Mouse (Mus musculus): ENCODE measurements at regions not wholly inside any gene's neighbourhood (a gene's known extent, or its start where the extent isn't known, plus 50 kb on each side); places are given as distances from the start of the nearest gene placed in this dataset.

- Histone ChIP-seq H3K9me3 (ENCODE audit: control insufficient read depth, low read length) (no peaks in the 10 kb centered on the region), H3K9ac (ENCODE audit: low read depth, low read length, severe bottlenecking) (no peak overlapping the region), H3K4me2 (replicated peaks; ENCODE audit: low read depth, low read length, severe bottlenecking) (no peak overlapping the region), H3K4me3 (replicated peaks; ENCODE audit: low read length) (no peak overlapping the region), H3K36me3 (ENCODE audit: control insufficient read depth, insufficient read depth, low read length) (no peaks in the 10 kb centered on the region), H3K27me3 (ENCODE audit: control insufficient read depth, insufficient read depth, low read length) (no peaks in the 10 kb centered on the region), H3K4me1 (ENCODE audit: control insufficient read depth, insufficient read depth, low read length) (no peaks in the 10 kb centered on the region), H3K27ac (replicated peaks; ENCODE audit: low read depth, low read length) (no peak overlapping the region)
- no peak for ATAC-seq (ENCODE audit: low FRiP score, low read depth)
- TF ChIP-seq POLR2A (IDR thresholded peaks at IDR 0.05; ENCODE audit: borderline replicate concordance, extremely low read depth, insufficient read depth, insufficient read length), result no peak
- 91% methylated on average over 3 of the region's 3 CpGs for WGBS
- no peak for DNase-seq (ENCODE audit: low spot score)
Measured at GRCm38 (mm10) chr8:82529153-82529552, 126.1 kb upstream of the Il15 start.

- H3K9ac ChIP-seq (ENCODE audit: low read depth, low read length, severe bottlenecking), result no peak overlapping the region
- no peaks in the 10 kb centered on the region for H3K36me3 ChIP-seq (ENCODE audit: control insufficient read depth, insufficient read depth, low read length)
- H3K27me3 ChIP-seq (ENCODE audit: control insufficient read depth, insufficient read depth, low read length), result no peaks in the 10 kb centered on the region
- DNase-seq (ENCODE audit: low spot score) (no peak), ATAC-seq (ENCODE audit: low FRiP score, low read depth) (no peak)
- no peak overlapping the region for H3K4me3 ChIP-seq (replicated peaks; ENCODE audit: low read length)
- no peak overlapping the region for H3K4me2 ChIP-seq (replicated peaks; ENCODE audit: low read depth, low read length, severe bottlenecking)
- no peak overlapping the region for H3K27ac ChIP-seq (replicated peaks; ENCODE audit: low read depth, low read length)
- H3K9me3 ChIP-seq (ENCODE audit: control insufficient read depth, low read length), result no peaks in the 10 kb centered on the region
- 94% methylated on average over 14 of the region's 14 CpGs for WGBS
- TF ChIP-seq POLR2A (IDR thresholded peaks at IDR 0.05; ENCODE audit: borderline replicate concordance, extremely low read depth, insufficient read depth, insufficient read length), result no peak
- H3K4me1 ChIP-seq (ENCODE audit: control insufficient read depth, insufficient read depth, low read length), result no peaks in the 10 kb centered on the region
Measured at GRCm38 (mm10) chr8:82523866-82524265, 120.8 kb upstream of the Il15 start.

DNA sequence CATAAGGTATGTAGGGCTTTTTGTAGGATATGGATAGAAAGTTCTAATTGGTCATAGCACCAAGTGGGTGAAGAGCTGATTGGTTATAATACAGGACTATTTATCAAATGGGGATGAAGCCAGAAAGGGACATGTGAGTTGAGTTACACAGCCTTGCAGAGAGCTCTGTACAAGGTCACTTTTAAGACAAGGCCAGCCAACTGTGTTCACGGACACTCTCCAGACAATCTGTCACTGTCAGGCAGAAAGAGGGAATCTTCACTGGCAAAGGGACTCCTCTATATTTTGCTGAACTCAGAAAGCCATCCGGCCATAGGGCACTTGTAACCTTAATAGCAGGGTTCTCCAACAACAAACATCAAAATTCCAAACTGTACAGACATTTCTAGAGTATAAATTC lies 95.5 kb upstream of the Il15 start:
- Histone ChIP-seq H3K4me2 (replicated peaks; ENCODE audit: low read depth, low read length, severe bottlenecking) (no peak overlapping the region), H3K4me1 (ENCODE audit: control insufficient read depth, insufficient read depth, low read length) (no peaks in the 10 kb centered on the region), H3K27me3 (ENCODE audit: control insufficient read depth, insufficient read depth, low read length) (no peaks in the 10 kb centered on the region), H3K9me3 (ENCODE audit: control insufficient read depth, low read length) (no peaks in the 10 kb centered on the region), H3K9ac (ENCODE audit: low read depth, low read length, severe bottlenecking) (no peak overlapping the region), H3K36me3 (ENCODE audit: control insufficient read depth, insufficient read depth, low read length) (no peaks in the 10 kb centered on the region), H3K27ac (replicated peaks; ENCODE audit: low read depth, low read length) (no peak overlapping the region), H3K4me3 (replicated peaks; ENCODE audit: low read length) (no peak overlapping the region)
- TF ChIP-seq POLR2A (IDR thresholded peaks at IDR 0.05; ENCODE audit: borderline replicate concordance, extremely low read depth, insufficient read depth, insufficient read length), result no peak
- DNase-seq (ENCODE audit: low spot score) (no peak), ATAC-seq (ENCODE audit: low FRiP score, low read depth) (no peak)
- 77% methylated on average over 2 of the region's 2 CpGs for WGBS

GRCm38 (mm10) chr8:82477856-82478255 lies 74.8 kb upstream of the Il15 start:
- H3K27me3 ChIP-seq (ENCODE audit: control insufficient read depth, insufficient read depth, low read length), result no peaks in the 10 kb centered on the region
- DNase-seq (ENCODE audit: low spot score) (no peak), ATAC-seq (ENCODE audit: low FRiP score, low read depth) (no peak)
- no peaks in the 10 kb centered on the region for H3K4me1 ChIP-seq (ENCODE audit: control insufficient read depth, insufficient read depth, low read length)
- H3K9me3 ChIP-seq (ENCODE audit: control insufficient read depth, low read length), result no peaks in the 10 kb centered on the region
- no peak overlapping the region for H3K4me3 ChIP-seq (replicated peaks; ENCODE audit: low read length)
- no peak for TF ChIP-seq POLR2A (IDR thresholded peaks at IDR 0.05; ENCODE audit: borderline replicate concordance, extremely low read depth, insufficient read depth, insufficient read length)
- 13% methylated on average over 5 of the region's 5 CpGs for WGBS
- no peak overlapping the region for H3K4me2 ChIP-seq (replicated peaks; ENCODE audit: low read depth, low read length, severe bottlenecking)
- H3K27ac ChIP-seq (replicated peaks; ENCODE audit: low read depth, low read length), result no peak overlapping the region
- H3K9ac ChIP-seq (ENCODE audit: low read depth, low read length, severe bottlenecking), result no peak overlapping the region
- H3K36me3 ChIP-seq (ENCODE audit: control insufficient read depth, insufficient read depth, low read length), result no peaks in the 10 kb centered on the region

DNA sequence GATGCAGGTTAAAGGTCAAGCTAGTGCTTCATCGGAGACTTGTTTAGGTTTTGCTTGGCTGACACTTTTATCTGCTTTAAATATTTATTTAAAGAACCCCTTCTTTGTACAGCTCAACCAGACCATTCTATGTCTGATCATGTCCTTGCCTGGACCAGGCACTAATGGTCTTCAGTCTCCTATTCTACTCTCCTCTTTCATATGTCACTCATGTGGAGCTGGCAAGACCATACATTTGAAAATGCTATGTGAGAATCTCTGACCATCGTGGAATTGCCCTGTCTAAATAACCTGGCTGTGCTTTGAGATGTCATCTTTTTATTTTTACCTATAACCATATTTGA lies 74.4 kb upstream of the Il15 start:
- no peak for ATAC-seq (ENCODE audit: low FRiP score, low read depth)
- 39% methylated on average over 2 of the region's 2 CpGs for WGBS
- no peaks in the 10 kb centered on the region for H3K36me3 ChIP-seq (ENCODE audit: control insufficient read depth, insufficient read depth, low read length)

More for the DNA sequence above, 74.4 kb upstream of the Il15 start:
- Histone ChIP-seq H3K4me1 (ENCODE audit: control insufficient read depth, insufficient read depth, low read length) (no peaks in the 10 kb centered on the region), H3K9me3 (ENCODE audit: control insufficient read depth, low read length) (no peaks in the 10 kb centered on the region), H3K9ac (ENCODE audit: low read depth, low read length, severe bottlenecking) (no peak overlapping the region), H3K27me3 (ENCODE audit: control insufficient read depth, insufficient read depth, low read length) (no peaks in the 10 kb centered on the region), H3K4me3 (replicated peaks; ENCODE audit: low read length) (no peak overlapping the region), H3K4me2 (replicated peaks; ENCODE audit: low read depth, low read length, severe bottlenecking) (no peak overlapping the region), H3K27ac (replicated peaks; ENCODE audit: low read depth, low read length) (no peak overlapping the region)
- no peak for DNase-seq (ENCODE audit: low spot score)
- no peak for TF ChIP-seq POLR2A (IDR thresholded peaks at IDR 0.05; ENCODE audit: borderline replicate concordance, extremely low read depth, insufficient read depth, insufficient read length)
